Mouse (Mus musculus): ENCODE measurements at regions not wholly inside any gene's neighbourhood (a gene's known extent, or its start where the extent isn't known, plus 50 kb on each side); places are given as distances from the start of the nearest gene placed in this dataset.

GRCm38 (mm10) chr19:14352551-14352950, 245.3 kb downstream of the Tle4 start:
- no peak for ATAC-seq (ENCODE audit: low FRiP score, low read depth)
- Histone ChIP-seq H3K27ac (no peak overlapping the region), H3K36me3 (no peaks in the 10 kb centered on the region), H3K27me3 (replicated peaks) (no peaks in the 10 kb centered on the region), H3K4me2 (replicated peaks) (no peak overlapping the region), H3K4me1 (peaks cover 2% of the 10 kb centered on the region; the same call in 1 of the 2 replicates), H3K9ac (no peak overlapping the region), H3K4me3 (no peak overlapping the region), H3K9me3 (no peaks in the 10 kb centered on the region)
- 93% methylated on average over 3 of the region's 3 CpGs for WGBS

- ATAC-seq (ENCODE audit: low FRiP score, low read depth): no peak
- H3K9me3 ChIP-seq: no peaks in the 10 kb centered on the region
- no peak overlapping the region for H3K4me3 ChIP-seq
- no peak overlapping the region for H3K4me2 ChIP-seq (replicated peaks)
- no peak overlapping the region for H3K27ac ChIP-seq
- no peaks in the 10 kb centered on the region for H3K27me3 ChIP-seq (replicated peaks)
- WGBS: 86% methylated on average over 4 of the region's 4 CpGs
- H3K36me3 ChIP-seq: no peaks in the 10 kb centered on the region
- H3K9ac ChIP-seq: no peak overlapping the region
- H3K4me1 ChIP-seq: no peaks in the 10 kb centered on the region
These were observed 244.7 kb downstream of the Tle4 start for GRCm38 (mm10) chr19:14353151-14353550.

- no peaks in the 10 kb centered on the region for H3K9me3 ChIP-seq
- no peak overlapping the region for H3K9ac ChIP-seq
- H3K27ac ChIP-seq: no peak overlapping the region
- ATAC-seq (ENCODE audit: low FRiP score, low read depth): no peak
- H3K36me3 ChIP-seq: no peaks in the 10 kb centered on the region
- H3K4me2 ChIP-seq (replicated peaks): no peak overlapping the region
- H3K4me3 ChIP-seq: no peak overlapping the region
- WGBS: 89% methylated on average over 2 of the region's 2 CpGs
- no peaks in the 10 kb centered on the region for H3K27me3 ChIP-seq (replicated peaks)
- no peaks in the 10 kb centered on the region for H3K4me1 ChIP-seq
These were observed 242.7 kb downstream of the Tle4 start for GRCm38 (mm10) chr19:14355128-14355527.

- Histone ChIP-seq H3K4me2 (replicated peaks) (no peak overlapping the region), H3K27me3 (replicated peaks) (no peaks in the 10 kb centered on the region), H3K4me3 (no peak overlapping the region), H3K36me3 (no peaks in the 10 kb centered on the region), H3K27ac (no peak overlapping the region), H3K4me1 (no peaks in the 10 kb centered on the region), H3K9me3 (no peaks in the 10 kb centered on the region), H3K9ac (no peak overlapping the region)
- no peak for ATAC-seq (ENCODE audit: low FRiP score, low read depth)
These were observed 241.9 kb downstream of the Tle4 start for GRCm38 (mm10) chr19:14355946-14356345.

GRCm38 (mm10) chr19:14360611-14361010, 237.2 kb downstream of the Tle4 start:
- 89% methylated on average over 5 of the region's 5 CpGs for WGBS
- Histone ChIP-seq H3K36me3 (no peaks in the 10 kb centered on the region), H3K27ac (no peak overlapping the region), H3K9ac (no peak overlapping the region), H3K9me3 (no peaks in the 10 kb centered on the region), H3K27me3 (replicated peaks) (no peaks in the 10 kb centered on the region), H3K4me3 (no peak overlapping the region), H3K4me2 (replicated peaks) (no peak overlapping the region), H3K4me1 (no peaks in the 10 kb centered on the region)
- no peak for ATAC-seq (ENCODE audit: low FRiP score, low read depth)

- ATAC-seq (ENCODE audit: low FRiP score, low read depth): peak; percentile 67
- WGBS: 60% methylated on average over 12 of the region's 12 CpGs
- no peak overlapping the region for H3K27ac ChIP-seq
- no peak overlapping the region for H3K9ac ChIP-seq
- H3K9me3 ChIP-seq: no peaks in the 10 kb centered on the region
- no peak overlapping the region for H3K4me3 ChIP-seq
- H3K4me1 ChIP-seq: peaks cover 9% of the 10 kb centered on the region; the same call in 1 of the 2 replicates
- no peaks in the 10 kb centered on the region for H3K27me3 ChIP-seq (replicated peaks)
- no peak overlapping the region for H3K4me2 ChIP-seq (replicated peaks)
- H3K36me3 ChIP-seq: no peaks in the 10 kb centered on the region
These were observed 228.7 kb downstream of the Tle4 start for GRCm38 (mm10) chr19:14369098-14369604.

GRCm38 (mm10) chr19:14371360-14371759, 226.5 kb downstream of the Tle4 start:
- Histone ChIP-seq H3K9ac (no peak overlapping the region), H3K27ac (no peak overlapping the region), H3K36me3 (no peaks in the 10 kb centered on the region), H3K4me3 (no peak overlapping the region), H3K9me3 (no peaks in the 10 kb centered on the region), H3K4me2 (replicated peaks) (no peak overlapping the region), H3K4me1 (peaks cover 9% of the 10 kb centered on the region; the same call in 1 of the 2 replicates), H3K27me3 (replicated peaks) (no peaks in the 10 kb centered on the region)
- WGBS: 86% methylated on average over 5 of the region's 5 CpGs
- no peak for ATAC-seq (ENCODE audit: low FRiP score, low read depth)

- no peaks in the 10 kb centered on the region for H3K27me3 ChIP-seq (replicated peaks)
- peaks cover 2% of the 10 kb centered on the region; the same call in 1 of the 2 replicates for H3K4me1 ChIP-seq
- H3K9ac ChIP-seq: no peak overlapping the region
- no peak overlapping the region for H3K4me3 ChIP-seq
- 91% methylated on average over 4 of the region's 4 CpGs for WGBS
- H3K9me3 ChIP-seq: no peaks in the 10 kb centered on the region
- H3K4me2 ChIP-seq (replicated peaks): no peak overlapping the region
- H3K36me3 ChIP-seq: no peaks in the 10 kb centered on the region
- no peak overlapping the region for H3K27ac ChIP-seq
- ATAC-seq (ENCODE audit: low FRiP score, low read depth): no peak
These were observed 223.9 kb downstream of the Tle4 start for GRCm38 (mm10) chr19:14373996-14374395.

- H3K4me3 ChIP-seq: no peak overlapping the region
- no peaks in the 10 kb centered on the region for H3K36me3 ChIP-seq
- no peak overlapping the region for H3K4me2 ChIP-seq (replicated peaks)
- H3K9me3 ChIP-seq: no peaks in the 10 kb centered on the region
- ATAC-seq (ENCODE audit: low FRiP score, low read depth): no peak
- no peaks in the 10 kb centered on the region for H3K27me3 ChIP-seq (replicated peaks)
- H3K9ac ChIP-seq: no peak overlapping the region
- no peak overlapping the region for H3K27ac ChIP-seq
- H3K4me1 ChIP-seq: no peaks in the 10 kb centered on the region
These were observed 217.0 kb downstream of the Tle4 start for GRCm38 (mm10) chr19:14380898-14381297.

GRCm38 (mm10) chr19:14387796-14388195, 210.1 kb downstream of the Tle4 start:
- H3K4me1 ChIP-seq: no peaks in the 10 kb centered on the region
- 80% methylated on average over 5 of the region's 5 CpGs for WGBS
- H3K9me3 ChIP-seq: no peaks in the 10 kb centered on the region
- no peaks in the 10 kb centered on the region for H3K27me3 ChIP-seq (replicated peaks)
- no peak for ATAC-seq (ENCODE audit: low FRiP score, low read depth)
- no peak overlapping the region for H3K4me3 ChIP-seq
- no peaks in the 10 kb centered on the region for H3K36me3 ChIP-seq
- H3K27ac ChIP-seq: no peak overlapping the region
- H3K4me2 ChIP-seq (replicated peaks): no peak overlapping the region
- H3K9ac ChIP-seq: no peak overlapping the region

- Histone ChIP-seq H3K9ac (no peak overlapping the region), H3K27me3 (replicated peaks) (no peaks in the 10 kb centered on the region), H3K4me1 (no peaks in the 10 kb centered on the region), H3K36me3 (no peaks in the 10 kb centered on the region), H3K4me2 (replicated peaks) (no peak overlapping the region), H3K9me3 (no peaks in the 10 kb centered on the region), H3K4me3 (no peak overlapping the region), H3K27ac (no peak overlapping the region)
- no peak for ATAC-seq (ENCODE audit: low FRiP score, low read depth)
- WGBS: 46% methylated on average over 4 of the region's 4 CpGs
These were observed 209.3 kb downstream of the Tle4 start for GRCm38 (mm10) chr19:14388539-14388938.

- Histone ChIP-seq H3K4me2 (replicated peaks) (no peak overlapping the region), H3K9me3 (no peaks in the 10 kb centered on the region), H3K4me3 (no peak overlapping the region), H3K4me1 (no peaks in the 10 kb centered on the region), H3K27me3 (replicated peaks) (no peaks in the 10 kb centered on the region), H3K36me3 (no peaks in the 10 kb centered on the region), H3K27ac (no peak overlapping the region), H3K9ac (no peak overlapping the region)
- WGBS: 88% methylated on average over 6 of the region's 6 CpGs
- no peak for ATAC-seq (ENCODE audit: low FRiP score, low read depth)
These were observed 207.7 kb downstream of the Tle4 start for GRCm38 (mm10) chr19:14389881-14390837.

- Histone ChIP-seq H3K27ac (no peak overlapping the region), H3K4me2 (replicated peaks) (no peak overlapping the region), H3K4me1 (no peaks in the 10 kb centered on the region), H3K36me3 (no peaks in the 10 kb centered on the region), H3K9me3 (no peaks in the 10 kb centered on the region), H3K9ac (no peak overlapping the region), H3K27me3 (replicated peaks) (no peaks in the 10 kb centered on the region), H3K4me3 (no peak overlapping the region)
- no peak for ATAC-seq (ENCODE audit: low FRiP score, low read depth)
- WGBS: 84% methylated on average over 2 of the region's 2 CpGs
These were observed 206.9 kb downstream of the Tle4 start for GRCm38 (mm10) chr19:14390914-14391313.

Data from neural tube, embryonic 12.5 days (tissue).